Mouse (Mus musculus): Measurements from ENCODE around the gene Ccdc162.

Gene Ccdc162

DNA sequence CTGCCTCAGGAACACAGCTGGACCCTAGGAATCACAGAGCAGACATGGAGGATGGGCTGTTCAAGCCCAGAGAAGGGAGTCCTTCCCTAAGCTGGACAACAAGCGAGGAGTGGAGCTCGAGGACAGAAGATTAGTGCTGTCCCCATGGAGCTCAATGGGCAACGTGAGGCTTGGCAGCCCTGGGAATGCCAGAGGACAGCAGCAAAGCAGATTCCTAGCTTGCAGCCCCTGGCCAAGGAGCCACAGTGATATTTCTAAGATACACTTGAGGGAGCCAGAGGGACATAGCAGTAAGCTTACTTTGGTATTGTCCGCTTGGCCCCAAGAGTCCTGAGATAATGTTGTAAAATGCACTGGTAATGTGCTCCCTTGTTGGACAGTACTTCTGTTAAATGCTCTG is 25.5 kb downstream of the Ccdc162 start:
- peak; percentile 75 for DNase-seq

GRCm38 (mm10) chr10:41689941-41690887 is 26.2 kb downstream of the Ccdc162 start:
- DNase-seq = peak; percentile 83

DNA sequence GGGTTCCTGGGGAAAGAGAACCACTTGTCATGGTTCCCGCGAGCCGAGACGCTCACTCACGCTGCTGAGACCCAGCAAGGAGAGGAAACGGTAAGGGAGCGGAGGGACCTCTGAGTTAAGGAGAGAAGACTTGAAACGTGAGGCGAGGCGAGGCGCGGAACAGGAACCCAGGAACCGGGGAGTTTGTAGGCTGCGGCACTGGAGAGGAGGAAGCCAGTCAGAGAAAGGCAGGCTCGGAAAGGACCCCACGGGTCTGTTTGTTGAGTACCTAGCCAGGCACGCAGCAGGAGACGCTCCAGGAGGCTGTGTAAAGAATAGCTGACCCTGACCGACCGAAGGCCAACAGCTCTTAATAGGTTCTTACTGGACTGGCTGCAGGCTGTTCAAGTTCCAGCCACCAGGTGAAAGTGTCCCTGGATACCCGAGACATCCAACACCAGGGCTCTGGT is 31.9 kb downstream of the Ccdc162 start:
- DNase-seq = peak; percentile 80

DNA sequence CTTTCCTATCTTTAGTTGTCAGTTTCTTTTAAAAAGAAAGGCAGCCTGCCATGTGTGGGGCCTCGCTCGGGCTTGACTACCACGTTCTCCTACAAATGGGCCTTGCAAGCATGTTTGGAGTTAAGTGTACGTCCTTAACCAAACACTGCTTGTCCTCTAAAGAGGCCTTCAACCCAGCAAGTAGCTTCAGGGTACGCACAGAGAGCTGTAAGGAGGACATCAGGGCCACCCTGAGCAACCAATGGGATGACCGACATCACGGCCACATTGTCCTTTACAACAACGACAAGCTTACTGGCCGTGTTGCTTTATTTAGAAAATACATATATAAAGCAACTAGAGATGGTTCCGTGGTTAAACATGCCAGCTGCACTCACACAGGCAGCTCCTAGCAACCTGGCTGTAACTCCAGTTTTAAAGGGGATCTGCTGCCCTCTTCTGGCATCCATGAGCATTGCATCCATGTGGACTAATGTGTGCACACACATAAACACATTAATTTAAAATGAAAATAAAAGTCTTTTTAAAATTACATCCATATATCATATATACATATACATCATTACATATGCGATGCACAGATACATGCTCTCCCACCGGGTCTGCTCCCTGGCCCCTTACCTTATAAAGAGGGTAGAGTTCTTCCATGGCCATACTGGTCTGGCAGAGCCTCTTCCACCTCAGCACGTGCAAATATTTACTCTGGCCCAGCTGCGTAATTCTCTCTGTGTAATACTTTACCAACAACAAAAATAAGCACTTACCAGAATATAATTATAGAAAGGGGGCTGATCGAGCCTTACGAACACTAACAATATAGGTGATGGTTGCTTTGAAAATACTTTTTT is 33.7 kb downstream of the Ccdc162 start:
- DNase-seq = peak; percentile 93

DNA sequence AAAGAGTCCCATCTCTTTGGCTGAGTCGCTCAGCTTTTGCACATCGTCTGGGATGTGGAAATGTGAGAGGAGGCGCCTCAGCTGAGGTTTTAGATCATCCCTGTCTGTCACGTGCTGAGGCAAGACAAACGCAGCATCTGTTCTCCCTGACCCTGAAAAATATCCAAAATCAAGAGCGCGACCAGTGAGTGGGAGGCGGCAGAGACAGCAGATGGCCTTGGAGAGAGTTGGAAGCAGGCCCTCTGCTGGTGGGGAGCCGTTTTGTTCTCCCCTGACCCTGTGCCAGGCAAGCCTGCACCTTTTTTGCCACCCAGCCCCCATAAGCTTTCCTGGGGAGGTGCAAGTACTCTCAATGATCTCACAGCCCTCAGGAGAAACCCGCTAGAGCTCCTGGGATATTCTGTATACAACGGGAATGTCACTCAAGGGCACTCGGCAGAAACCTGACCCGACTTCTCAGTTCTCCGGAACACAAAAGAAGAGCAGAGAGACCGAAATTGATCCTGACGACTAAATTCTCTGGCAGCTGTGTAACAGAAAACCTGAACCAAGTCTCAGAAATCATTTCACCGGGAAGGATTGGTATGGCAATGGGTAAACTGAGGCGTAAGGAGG is 37.6 kb downstream of the Ccdc162 start:
- peak; percentile 95 for DNase-seq

DNA sequence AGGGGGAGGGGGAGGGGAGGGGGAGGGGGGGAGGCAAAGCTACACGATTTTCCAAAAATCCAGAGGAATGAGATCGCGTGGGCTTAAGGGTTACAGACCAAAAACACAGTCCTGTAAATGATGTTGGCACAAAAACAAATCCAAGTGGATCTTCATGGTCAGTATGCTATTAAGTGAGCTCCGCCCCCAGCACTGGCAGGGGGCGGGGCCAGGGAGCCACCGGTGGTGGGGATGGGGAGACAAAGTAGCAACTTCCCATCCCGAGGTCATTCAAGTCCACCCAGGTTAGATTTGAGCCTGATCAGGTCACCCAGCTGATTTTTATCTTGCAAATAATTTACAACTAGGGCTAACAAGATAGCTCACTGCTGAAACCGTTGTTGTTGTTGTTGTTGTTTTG is 39.0 kb downstream of the Ccdc162 start:
- no peak for DNase-seq

GRCm38 (mm10) chr10:41676661-41677061 is 39.8 kb downstream of the Ccdc162 start:
- DNase-seq = peak; percentile 66

GRCm38 (mm10) chr10:41675842-41676571 is 40.4 kb downstream of the Ccdc162 start:
- peak; percentile 56 for DNase-seq

DNA sequence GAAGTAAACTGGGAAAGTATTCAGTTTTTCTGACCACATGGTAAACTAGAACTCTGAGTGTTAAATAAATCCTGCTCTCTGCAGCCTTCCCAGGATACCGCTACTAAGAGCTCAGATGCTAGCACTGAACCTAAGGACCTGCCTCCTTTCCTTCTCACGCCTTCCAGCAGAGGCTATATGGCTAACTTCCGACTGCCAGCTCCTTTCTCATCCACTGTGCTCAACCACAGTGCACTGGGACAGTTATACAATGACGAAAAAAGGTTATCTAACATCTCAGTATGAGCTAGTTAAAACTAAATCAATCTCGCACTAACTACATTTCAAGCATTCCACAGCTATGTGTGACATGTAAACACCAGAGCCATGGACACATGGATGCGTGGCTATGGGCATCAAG is 41.2 kb downstream of the Ccdc162 start:
- no peak for DNase-seq

GRCm38 (mm10) chr10:41674362-41674761 is 42.1 kb downstream of the Ccdc162 start:
- peak; percentile 66 for DNase-seq

- peak; percentile 59 for DNase-seq
Observed at GRCm38 (mm10) chr10:41670196-41670595, 46.2 kb downstream of the Ccdc162 start.

DNA sequence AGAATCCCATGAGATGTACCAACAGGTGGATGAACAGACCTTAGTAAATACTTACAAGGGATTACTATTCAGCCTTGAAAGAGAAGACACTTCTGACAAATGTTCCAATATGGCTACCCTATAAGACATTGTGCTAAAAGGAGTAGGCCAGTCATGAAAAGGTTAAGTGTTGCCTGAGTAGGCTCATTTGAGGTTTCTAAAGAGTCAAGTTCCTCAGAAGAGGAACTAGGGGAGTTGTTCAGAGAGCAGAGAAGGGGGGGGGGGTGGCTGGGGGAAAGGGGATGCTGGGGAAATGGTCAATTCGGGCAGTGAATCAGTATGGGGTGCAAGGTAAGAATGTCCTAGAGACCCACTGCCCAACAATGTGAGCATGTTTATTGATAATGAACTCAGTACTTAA is 50.9 kb downstream of the Ccdc162 start:
- peak; percentile 2 for DNase-seq

GRCm38 (mm10) chr10:41659671-41660070 is 56.8 kb downstream of the Ccdc162 start:
- peak; percentile 61 for DNase-seq

GRCm38 (mm10) chr10:41655684-41656083 is 60.8 kb downstream of the Ccdc162 start:
- DNase-seq = peak; percentile 67

DNA sequence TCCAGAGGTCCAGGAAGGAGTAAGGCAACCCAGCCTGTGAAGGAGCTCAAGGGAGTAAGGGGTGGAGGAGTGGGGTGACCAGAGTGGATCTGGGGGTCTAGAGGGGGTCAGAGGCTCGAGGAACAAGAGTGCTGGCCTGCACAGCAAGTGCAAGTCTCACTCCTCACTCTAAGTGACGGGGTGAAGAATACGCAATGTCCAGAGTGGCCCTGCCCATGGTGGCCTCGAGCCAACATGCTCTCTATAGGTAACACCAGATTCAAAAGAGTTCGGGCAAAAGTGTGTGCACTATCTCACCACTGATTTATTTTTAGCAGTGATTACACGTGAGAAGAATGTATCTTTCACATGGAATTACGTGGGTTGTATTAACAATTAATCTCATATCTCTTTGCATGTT is 63.4 kb downstream of the Ccdc162 start:
- peak; percentile 35 for DNase-seq

- DNase-seq = peak; percentile 34
Observed at GRCm38 (mm10) chr10:41652094-41652775, 64.2 kb downstream of the Ccdc162 start.

GRCm38 (mm10) chr10:41651532-41651931 is 64.9 kb downstream of the Ccdc162 start:
- DNase-seq = no peak

GRCm38 (mm10) chr10:41649186-41649585 is 67.2 kb downstream of the Ccdc162 start:
- DNase-seq = peak; percentile 58

GRCm38 (mm10) chr10:41638776-41639175 is 77.7 kb downstream of the Ccdc162 start:
- DNase-seq = no peak

DNA sequence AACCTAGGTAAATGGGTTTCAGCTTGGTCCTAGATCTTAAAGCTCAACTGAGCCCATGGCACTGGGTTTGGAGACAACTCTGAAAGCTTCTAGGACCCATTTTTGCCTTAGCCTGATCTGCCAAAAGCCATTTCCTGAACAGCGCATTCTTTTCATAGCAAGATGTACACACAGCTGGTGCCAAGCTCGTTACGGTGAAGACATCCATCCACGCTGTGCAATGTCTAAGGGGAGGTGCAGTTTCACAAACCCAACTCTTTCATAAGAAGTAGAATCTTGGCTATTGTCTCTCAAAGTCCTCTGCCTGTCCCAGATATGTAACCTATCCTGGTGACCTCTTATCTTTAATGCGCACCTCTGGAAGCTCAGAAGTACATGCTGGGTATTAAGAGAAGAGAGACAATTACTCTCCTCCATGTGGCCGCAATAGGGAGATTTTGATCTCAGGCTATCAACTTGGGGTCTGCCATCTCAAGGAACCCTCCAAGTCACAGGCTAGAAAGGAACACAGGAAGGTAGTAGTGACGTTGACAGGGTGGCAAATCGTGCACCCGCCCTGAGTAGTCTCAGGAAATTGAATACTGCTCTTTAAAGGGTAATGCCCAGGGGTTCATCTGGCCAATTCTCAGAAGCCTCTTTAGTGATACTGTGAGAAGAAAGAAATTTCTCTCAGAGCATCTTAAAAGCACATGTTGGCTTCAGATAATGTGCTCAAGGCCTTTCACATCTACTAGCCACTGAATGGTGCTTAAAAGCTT is 81.0 kb downstream of the Ccdc162 start:
- no peak for DNase-seq

GRCm38 (mm10) chr10:41633801-41634200 is 82.6 kb downstream of the Ccdc162 start:
- no peak for DNase-seq

Data from heart, adult 11 months (tissue).